Mouse (Mus musculus) bone marrow, adult 2 months (tissue): ENCODE results near the gene Rbm25.

Experiments
- CTCF ChIP-seq: fragments of 200-500 bp; IDR thresholded peaks from 2 replicates; pipeline ENCODE4 v1.5.1; 2011; ENCODE audit warnings: low read length, control low read depth; ENCODE audit not compliant: control insufficient read depth, insufficient read depth
- POLR2A ChIP-seq: fragments of 200-500 bp; IDR thresholded peaks from 2 replicates; pipeline ENCODE4 v1.6.1; 2011; ENCODE audit warnings: low read depth, mild to moderate bottlenecking, control low read depth, low read length, borderline replicate concordance; ENCODE audit not compliant: control insufficient read depth

- TF ChIP-seq CTCF (no peak), POLR2A (no peak)
Observed at GRCm38 (mm10) chr12:83594454-83595040, 36.5 kb upstream of the Rbm25 start.
